Mouse (Mus musculus): ENCODE data around the gene Atf4.
A peak's percentile ranks its signal among the peaks of the same experiment; 100 is the strongest.

Atf4 gene

DNA sequence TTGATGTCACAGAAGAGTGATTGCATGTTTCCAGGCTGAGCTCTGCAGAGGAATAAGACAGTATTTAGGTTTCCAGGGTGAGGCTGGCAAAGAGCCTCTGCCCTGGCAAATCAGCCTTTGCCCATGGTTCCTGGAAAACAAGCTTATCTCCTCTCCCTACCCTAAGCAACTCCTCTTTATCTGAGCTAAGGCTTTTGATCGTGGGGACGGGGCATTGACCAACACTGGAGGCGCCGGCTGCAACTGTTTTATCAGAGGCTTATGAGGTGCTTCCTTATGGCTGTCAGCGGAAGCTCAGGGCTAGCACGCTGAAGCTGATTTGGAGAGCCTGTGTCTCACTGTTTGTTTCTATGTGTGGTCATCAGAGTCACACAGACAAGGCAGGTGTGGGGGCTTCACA is 4.4 kb upstream of the Atf4 start:
- no peak for DNase-seq

DNA sequence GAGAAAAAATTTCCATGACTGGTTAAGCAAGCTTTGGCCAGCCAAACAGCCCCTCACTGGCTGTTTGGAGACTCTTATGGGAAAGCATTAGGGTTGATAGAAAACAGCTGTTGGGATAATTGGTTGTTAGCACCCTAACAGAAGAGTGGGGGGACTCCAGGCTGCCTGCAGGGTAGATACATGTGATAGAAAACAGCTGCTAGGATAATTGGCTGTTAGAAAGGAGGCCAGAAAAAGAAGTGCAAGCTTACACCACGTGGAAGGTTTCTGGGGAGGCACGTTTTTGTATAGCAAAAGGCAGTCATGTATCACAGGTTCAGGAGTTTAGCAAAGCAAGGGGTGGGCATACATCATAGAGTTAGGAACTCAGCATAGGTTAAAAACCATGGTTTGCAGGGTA is 1.5 kb upstream of the Atf4 start:
- DNase-seq: no peak

DNA sequence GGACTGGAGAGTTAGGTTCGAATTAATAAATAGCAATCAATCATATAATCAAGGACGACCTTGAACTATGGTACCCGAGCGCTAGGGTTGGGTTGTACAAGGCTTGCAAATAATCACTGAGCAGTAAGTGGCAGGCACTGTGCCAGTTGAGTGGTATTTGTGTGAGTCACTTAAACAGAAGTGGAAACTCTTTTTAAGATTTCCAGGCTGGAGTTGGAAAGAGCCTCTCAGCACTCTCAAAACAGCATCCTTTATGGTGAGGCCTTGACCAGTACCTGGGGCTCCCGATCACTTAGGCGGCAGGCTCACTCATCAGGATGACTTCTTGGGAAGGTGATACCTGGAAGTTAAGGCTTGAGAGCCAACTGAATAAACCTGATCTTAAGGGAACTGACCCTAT is 777 bp upstream of the Atf4 start:
- DNase-seq: peak in 1 of 2 experiments; percentile 54

DNA sequence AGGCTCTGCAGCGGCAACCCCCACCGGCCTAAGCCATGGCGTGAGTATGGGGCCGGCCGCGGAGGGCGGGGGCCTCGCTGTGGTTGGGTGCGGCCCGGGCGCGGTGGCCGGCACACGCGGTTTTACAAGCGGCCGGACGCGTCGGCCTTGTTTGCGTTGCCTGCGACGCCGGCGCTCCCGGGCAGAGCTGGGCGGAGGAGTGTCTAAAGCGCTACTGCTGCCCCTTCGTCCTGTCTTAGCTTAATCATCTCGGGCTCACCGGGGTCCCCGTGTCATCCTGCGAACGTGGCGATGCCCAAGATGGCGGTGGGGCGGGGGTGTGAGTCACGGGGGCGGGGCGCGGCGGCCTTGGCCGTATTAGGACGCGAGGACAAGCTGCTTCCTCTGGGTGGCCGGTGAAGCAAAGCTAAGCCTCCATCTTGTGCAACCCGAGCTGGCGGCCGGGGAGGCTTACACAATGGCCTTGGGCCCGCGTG is 700 bp downstream of the Atf4 start:
- DNase-seq: peak; percentile 81 to 88

- peak in 1 of 2 experiments; percentile 48 for DNase-seq
These were observed 1.3 kb downstream of the Atf4 start for GRCm38 (mm10) chr15:80256242-80256641.

DNA sequence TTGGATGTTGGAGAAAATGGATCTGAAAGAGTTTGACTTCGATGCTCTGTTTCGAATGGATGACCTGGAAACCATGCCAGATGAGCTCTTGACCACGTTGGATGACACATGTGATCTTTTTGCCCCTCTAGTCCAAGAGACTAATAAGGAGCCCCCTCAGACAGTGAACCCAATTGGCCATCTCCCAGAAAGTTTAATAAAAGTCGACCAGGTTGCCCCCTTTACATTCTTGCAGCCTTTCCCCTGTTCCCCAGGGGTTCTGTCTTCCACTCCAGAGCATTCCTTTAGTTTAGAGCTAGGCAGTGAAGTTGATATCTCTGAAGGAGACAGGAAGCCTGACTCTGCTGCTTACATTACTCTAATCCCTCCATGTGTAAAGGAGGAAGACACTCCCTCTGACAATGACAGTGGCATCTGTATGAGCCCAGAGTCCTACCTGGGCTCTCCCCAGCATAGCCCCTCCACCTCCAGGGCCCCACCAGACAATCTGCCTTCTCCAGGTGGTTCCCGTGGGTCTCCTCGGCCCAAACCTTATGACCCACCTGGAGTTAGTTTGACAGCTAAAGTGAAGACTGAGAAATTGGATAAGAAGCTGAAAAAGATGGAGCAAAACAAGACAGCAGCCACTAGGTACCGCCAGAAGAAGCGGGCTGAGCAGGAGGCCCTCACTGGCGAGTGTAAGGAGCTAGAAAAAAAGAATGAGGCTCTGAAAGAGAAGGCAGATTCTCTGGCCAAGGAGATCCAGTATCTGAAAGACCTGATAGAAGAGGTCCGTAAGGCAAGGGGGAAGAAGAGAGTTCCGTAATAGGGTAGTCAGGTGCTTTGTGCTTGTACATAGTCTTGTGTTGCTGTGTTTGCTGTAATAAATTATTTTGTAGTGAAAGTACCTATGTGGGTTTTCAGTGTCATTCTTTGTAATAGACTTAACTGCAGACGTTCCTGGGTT is 1.9 kb downstream of the Atf4 start:
- no peak for DNase-seq

DNA sequence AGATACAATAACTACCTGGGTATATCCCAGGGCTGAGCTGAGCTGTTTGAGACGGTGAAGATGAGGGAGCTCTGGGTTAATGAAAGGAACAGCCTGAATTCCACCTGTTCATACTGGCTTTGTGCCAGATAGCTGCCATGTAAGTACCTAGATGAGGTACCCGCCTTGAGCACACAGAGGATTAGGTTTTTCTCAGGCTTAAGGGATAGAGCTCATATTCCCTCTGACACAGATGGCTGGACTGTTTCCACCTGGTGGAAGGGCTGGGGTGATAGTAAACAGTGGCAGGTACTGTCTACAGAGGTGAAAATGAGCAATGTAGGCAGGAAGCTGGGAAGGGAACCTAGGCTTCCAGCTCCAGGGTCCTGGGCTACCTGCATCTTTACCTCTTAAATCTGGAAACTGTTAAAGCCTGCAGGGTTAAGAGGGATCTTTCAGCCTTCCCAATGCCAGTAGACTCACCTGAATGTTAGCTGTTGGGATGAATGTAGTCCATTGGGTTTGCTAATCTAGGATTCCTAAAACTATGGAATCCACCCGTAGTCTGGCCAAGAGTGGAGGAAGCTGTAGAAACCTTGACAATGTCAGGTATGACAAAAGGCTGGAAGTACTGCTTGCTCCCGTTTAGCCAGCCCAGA is 2.7 kb downstream of the Atf4 start:
- peak; percentile 50 to 65 for DNase-seq

DNA sequence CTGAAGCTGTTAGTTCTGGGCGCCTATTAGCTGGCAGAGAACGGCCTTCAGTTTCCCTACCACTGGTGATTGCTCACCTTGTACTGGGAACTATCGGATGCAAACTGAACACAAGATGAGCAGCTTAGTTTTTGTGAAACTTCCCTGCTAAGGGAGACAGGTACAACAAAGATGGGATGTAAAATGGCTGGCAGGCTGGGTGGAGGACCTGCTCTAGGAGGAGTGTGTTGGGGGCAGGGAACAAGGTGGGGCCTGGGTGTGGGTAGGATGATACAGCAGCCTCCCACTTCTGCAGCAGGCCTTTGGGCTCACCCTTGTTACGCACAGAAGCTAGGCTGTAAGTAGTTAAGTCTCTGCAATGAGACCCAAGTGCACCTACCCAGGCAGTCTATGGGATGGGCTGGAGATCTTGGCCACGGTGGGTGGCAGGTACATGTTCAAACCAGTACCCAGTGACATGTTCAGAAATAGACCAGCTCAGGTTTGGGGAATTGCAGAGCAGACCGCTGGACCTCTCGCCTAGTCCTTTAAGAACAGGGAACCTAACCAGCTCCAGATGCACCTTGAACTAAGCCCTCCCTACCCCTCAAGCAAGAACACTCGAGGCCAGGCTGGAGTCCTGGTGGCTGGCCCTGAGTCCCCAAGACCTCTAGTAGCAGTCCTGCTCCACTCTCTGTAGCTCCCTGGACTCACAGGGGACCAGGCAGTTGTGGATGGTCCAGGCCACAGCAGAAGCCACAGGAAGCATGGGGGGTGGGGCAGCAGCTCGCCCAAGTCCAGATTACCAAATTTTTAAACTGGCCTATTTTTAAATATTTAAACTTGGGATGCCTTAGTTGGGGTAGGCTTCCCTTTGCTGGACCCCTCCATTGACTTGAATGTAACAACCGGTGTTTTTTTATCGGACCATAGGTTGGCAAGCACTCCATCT is 3.5 kb downstream of the Atf4 start:
- no peak for DNase-seq

DNA sequence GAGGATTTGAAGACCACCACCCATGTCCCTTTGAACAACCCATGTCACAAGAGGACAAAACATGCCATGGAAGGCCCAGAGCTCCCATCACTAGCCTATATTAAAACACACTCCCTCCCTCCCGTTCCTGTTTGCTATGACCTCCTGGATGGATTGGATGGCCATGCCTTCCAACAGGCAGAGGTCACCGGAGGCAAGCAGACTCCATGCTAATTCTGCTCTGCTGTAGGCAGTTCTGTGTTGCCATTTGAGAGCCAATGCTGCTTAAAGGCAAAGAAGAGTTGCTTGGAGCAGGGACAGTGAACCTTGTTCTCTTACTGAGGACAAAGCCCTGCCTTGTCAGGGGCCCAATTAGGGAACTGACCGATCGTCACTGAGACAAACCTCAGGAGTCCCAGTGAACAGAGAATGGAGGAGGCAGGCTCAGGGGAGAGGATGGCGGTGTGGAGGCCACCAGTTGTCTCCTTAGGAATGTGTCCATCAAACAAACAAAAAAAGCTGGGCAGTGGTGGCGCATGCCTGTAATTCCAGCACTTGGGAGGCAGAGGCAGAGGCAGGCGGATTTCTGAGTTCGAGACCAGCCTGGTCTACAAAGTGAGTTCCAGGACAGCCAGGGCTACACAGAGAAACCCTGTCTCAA is 4.5 kb downstream of the Atf4 start:
- DNase-seq: no peak

GRCm38 (mm10) chr15:80260677-80261076 is 5.7 kb downstream of the Atf4 start:
- DNase-seq: peak; percentile 93 to 95

GRCm38 (mm10) chr15:80261100-80261499 is 6.1 kb downstream of the Atf4 start:
- no peak for DNase-seq

DNA sequence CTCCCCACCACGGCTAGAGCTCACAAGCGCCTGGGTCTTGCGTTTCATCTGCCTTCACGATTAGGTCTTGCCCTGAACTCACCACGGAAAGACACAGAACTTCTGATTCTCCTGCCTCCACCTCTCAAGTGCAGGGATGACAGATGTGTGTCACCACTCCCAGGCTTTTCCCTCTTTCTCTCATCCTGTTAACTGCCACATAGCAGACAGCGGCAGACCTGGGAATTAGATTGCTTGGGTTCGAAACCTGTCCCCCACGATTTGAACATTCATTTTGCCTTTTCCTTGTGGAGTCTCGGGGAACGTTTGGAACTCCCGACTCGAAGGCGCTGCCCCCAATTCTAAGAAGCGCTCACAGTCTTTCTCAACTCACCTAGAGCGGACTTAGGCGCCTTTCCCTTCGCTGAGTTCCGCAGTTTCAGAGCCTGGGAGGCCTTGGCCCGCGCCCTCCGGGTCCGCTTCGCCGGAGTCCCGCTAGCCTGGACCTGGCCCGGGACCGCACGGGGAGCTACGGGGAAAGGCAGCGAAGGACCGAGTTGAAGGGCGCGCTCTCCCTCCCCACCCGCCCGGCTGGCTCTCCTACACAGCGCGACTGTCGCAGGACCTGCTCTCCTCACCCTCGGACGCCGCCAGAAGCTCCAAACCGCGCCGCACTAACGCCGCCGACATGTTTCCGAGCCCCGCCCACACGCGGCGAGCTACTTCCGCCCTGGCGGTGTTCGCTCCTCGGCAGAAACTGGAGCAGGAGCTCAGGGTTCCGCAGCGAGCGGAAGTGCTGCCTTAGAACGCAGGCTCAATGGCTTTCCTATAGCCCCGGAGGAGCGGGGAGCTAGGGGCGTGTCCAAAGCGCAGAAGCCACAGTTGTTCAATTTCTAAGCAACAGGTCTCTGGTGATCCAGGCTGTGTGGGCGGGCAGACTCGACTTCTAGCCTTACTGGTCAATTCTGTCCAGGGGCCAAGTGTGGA is 8.9 kb downstream of the Atf4 start, which contains the start of gene Rps19bp1:
TSS of gene Rps19bp1 (minus strand) at position 706 of the 966 bp plus-strand sequence.
- DNase-seq: peak; percentile 87 to 92

DNA sequence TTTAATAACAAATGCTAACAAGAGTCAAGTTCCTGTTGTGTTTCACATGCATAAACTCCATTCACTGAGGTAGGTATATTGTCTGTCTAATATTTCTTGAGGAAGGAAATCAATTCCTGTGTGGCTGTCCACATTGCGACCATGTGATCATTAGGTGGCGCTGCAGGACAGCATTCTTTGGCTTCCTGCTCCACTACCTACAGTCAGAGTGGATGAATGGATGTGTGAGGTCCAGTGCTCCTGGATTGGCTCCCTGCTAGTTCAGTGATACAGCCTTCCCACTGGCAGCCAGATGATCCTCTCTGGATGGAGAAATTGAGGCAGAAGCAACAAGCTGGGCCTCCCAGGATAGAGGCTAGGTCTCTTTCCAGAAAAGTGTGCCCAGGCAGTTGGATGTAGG is 11.3 kb downstream of the Atf4 start:
- peak; percentile 85 to 92 for DNase-seq

GRCm38 (mm10) chr15:80271858-80272396 is 16.9 kb downstream of the Atf4 start:
- no peak for DNase-seq

- peak; percentile 67 to 76 for DNase-seq
These were observed 22.1 kb downstream of the Atf4 start for GRCm38 (mm10) chr15:80277107-80277506.

DNA sequence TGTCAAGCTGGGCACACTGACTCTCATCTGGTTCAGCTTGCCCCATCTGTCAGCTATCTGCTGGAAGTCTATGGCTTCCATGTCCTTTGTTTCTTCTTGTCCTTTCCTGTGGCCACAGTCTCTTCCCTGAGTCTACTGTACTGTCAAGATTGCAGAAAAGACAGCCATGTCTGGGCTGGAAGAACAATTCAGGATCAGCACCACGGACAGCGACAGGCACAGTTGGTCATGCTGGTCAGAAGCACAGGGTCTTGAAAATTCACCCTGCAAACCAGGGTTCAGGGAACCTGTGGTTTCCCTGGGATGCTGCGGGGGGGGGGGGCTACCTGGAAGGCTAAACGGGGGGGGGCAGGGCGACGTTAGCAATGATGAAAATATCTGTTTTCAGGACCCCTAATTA is 22.6 kb downstream of the Atf4 start:
- peak in 1 of 2 experiments; percentile 44 for DNase-seq

DNA sequence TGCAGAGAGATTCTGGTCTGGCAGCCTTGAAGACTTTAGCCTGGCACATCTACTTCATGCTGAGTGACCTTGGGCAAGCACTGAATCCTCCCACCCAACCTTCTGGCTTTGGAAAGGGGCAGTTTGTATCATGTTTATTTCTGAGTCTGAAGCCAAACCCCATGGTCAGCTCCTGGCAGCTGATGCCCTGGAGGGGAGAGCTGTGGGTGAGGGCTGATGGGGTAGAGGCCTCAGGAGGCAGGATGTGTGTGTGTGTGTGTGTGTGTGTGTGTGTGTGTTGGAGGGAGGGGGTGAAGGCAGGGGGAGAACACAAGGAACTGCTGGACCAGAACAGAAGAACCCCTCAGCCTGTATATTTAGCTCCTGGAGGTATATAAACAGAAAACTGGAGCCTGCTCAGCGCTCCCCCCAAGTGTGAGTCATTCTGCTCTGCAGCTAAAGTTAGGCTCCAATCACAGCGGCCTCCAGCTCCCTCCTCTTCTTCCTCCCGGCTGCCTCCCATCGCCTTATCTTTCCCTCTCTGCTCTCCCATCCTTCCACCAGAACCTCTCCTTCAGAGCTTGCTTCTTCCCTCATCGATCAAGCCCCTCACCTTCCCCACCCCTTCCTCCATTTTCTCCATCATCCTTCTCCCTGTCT is 23.3 kb downstream of the Atf4 start:
- peak; percentile 72 to 76 for DNase-seq

DNA sequence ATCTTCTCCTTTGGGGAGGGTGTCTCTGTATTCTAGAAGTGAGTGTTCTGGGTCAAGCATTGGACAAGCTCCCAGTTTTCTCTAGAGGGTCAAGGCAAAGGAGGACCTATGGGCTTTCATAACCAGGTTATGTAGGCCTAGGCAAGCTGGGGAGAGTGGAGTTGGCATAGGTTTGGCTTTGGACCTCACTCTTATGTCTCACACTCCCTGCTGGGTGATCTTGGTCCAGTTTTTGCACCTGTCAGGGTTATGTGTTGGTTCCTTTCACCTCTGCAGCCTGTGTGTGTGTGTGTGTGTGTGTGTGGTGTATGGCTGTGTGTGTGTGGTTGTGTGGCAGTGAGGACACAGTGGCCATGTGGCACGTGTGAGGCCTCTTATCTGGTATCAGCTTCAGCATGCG is 24.1 kb downstream of the Atf4 start:
- peak in 1 of 2 experiments; percentile 45 for DNase-seq

GRCm38 (mm10) chr15:80280646-80281045 is 25.7 kb downstream of the Atf4 start:
- peak; percentile 64 to 73 for DNase-seq

DNA sequence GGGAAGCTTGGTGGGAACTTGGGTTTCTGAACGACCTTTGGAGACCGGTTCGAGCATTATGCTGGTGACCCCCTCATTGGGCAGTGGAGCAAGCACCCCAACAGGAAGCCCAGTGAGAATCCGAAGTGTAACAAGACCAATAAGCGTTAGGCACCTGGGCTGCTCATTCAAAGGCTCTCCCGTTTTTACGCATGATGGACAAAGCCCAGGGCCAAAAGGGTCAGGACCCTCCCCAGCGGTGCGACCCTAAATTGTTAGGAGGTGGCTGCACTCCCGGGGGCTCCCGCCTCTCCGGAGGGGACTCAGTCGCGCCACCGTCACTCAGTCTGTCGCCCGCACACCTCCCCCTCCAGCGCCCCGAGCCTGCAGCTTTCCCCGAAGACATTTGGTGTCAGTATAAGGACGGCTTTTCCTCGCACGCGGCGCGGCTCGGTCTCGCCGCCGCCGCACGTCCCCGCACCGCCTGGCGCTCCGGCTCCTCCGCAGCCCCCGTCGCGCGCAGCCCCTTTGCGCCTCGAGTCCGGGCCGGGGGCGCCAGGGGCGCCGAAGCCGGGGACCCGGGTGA is 31.9 kb downstream of the Atf4 start, which contains the start of gene Cacna1i:
TSS of gene Cacna1i (plus strand) at position 388 of the 565 bp plus-strand sequence.
- DNase-seq: peak; percentile 84 to 87

Measured in cerebellum, postnatal 25 days (tissue).